ENCODE assay signal across 1 mouse cellular context in the genomic region with DNA sequence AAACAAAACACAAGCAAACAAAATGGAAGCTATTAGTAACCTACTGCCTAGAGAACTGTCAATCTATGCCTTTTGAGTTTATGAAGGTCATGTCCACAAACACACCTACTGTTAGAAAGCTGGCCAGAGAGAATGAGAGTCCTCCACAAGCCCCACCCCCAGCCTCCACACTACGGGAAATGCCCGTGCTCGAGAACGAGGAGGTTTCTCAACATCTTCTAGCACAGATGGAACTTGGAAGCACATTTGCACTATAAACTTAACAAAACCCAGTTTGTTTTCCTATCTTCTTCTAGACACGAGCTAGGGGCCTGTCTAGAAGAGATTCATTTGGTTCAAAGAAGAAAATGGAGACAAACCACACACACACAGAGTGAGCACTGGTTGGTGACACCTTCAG.
TF ChIP-seq lines count a peak whose summit lies in the region.

No protein-coding gene starts in this region.

TF ChIP-seq in CH12.LX, 34 proteins besides CTCF, POLR2A, EP300 and RAD21 (continued from another document):
- TF ChIP-seq JUN (IDR thresholded peaks at IDR 0.05; ENCODE audit: insufficient read depth, low read depth, low read length) = no peak
- no peak for TF ChIP-seq ZNF384 (IDR thresholded peaks at IDR 0.05; ENCODE audit: low read depth, low read length)
- TF ChIP-seq USF1 (IDR thresholded peaks at IDR 0.05; ENCODE audit: low read depth, low read length) = no peak
- TF ChIP-seq MAX (IDR thresholded peaks at IDR 0.05; ENCODE audit: low read length) = peak; percentile 63
- peak; percentile 30; the same call in 1 of the 2 replicates for TF ChIP-seq IRF4 (IDR thresholded peaks at IDR 0.05; ENCODE audit: low read depth, low read length)
- no peak; the same call in 1 of the 2 replicates for TF ChIP-seq MAFK (IDR thresholded peaks at IDR 0.05; ENCODE audit: insufficient replicate concordance, low read length)
- TF ChIP-seq SMC3 (IDR thresholded peaks at IDR 0.05; ENCODE audit: low read depth, low read length) = no peak
